Mouse (Mus musculus) midbrain, embryonic 14.5 days (tissue): ENCODE data around the gene Mfsd12. TPM values are rescaled to one million over a fixed set of nuclear protein-coding genes. Genes with fewer than 3 reads are reported as not detected.

ENCODE experiments used
- ATAC-seq: fragments of 200-750 bp; cut with Nextera tagmentation; 2 replicates; pipeline ENCODE4 v1.8.0; 2017; ENCODE audit warnings: moderate number of reproducible peaks, moderate library complexity; ENCODE audit not compliant: low FRiP score, low TSS enrichment
- DNase-seq: peaks from one replicate; pipeline ENCODE4 v3.0.0-alpha.2; 2015
- H3K27ac ChIP-seq: fragments of 300-500 bp; sonication (generic); replicated peaks from 2 replicates; pipeline ENCODE4 v1.5.1; 2014; ENCODE audit warnings: mild to moderate bottlenecking, low read depth, low read length, moderate library complexity
- H3K27me3 ChIP-seq: fragments of 300-500 bp; sonication (generic); 2 replicates; pipeline ENCODE4 v1.6.1; 2014; ENCODE audit warnings: low read length, control low read depth, mixed read lengths; ENCODE audit not compliant: control insufficient read depth, insufficient read depth
- H3K36me3 ChIP-seq: fragments of 300-500 bp; sonication (generic); 2 replicates; pipeline ENCODE4 v1.6.1; 2014; ENCODE audit warnings: low read length, control low read depth; ENCODE audit not compliant: control insufficient read depth, insufficient read depth
- H3K4me1 ChIP-seq: fragments of 300-500 bp; sonication (generic); 2 replicates; pipeline ENCODE4 v1.6.1; 2014; ENCODE audit warnings: mild to moderate bottlenecking, antibody characterized with exemption, low read length, control low read depth; ENCODE audit not compliant: control insufficient read depth, insufficient read depth
- H3K4me2 ChIP-seq: fragments of 300-500 bp; sonication (generic); 2 replicates; pipeline ENCODE4 v1.6.1; 2014; ENCODE audit warnings: mild to moderate bottlenecking, low read length, moderate library complexity
- H3K4me3 ChIP-seq: fragments of 300-500 bp; sonication (generic); replicated peaks from 2 replicates; pipeline ENCODE4 v1.5.1; 2014; ENCODE audit warnings: low read depth, low read length
- H3K9ac ChIP-seq: fragments of 300-500 bp; sonication (generic); replicated peaks from 2 replicates; pipeline ENCODE4 v1.6.1; 2014; ENCODE audit warnings: mild to moderate bottlenecking, low read length, moderate library complexity
- H3K9me3 ChIP-seq: fragments of 300-500 bp; sonication (generic); 2 replicates; pipeline ENCODE4 v1.6.1; 2016; ENCODE audit warnings: low read length, control low read depth, mixed read lengths; ENCODE audit not compliant: control insufficient read depth
- WGBS: fragments of 180-500 bp; shearing (Covaris S2); extraction: QIAGEN DNeasy Blood & Tissue Kit; methylation state at CpG from one replicate; pipeline ENCODE4 v1.1.7; 2014; 5-methylcytosine and 5-hydroxymethylcytosine counted together
- polyA plus RNA-seq: library from polyadenylated mRNA; unstranded; fragments of >200 nt; fragmentation: Nextera tagmentation; extraction: Ambion mirVana; gene quantifications from 2 replicates; pipeline ENCODE4 v1.2.1, GENCODE M21; 2014

Gene Mfsd12
- polyA plus RNA-seq, 1 experiment from 2014 or later: 5.9 TPM

DNA sequence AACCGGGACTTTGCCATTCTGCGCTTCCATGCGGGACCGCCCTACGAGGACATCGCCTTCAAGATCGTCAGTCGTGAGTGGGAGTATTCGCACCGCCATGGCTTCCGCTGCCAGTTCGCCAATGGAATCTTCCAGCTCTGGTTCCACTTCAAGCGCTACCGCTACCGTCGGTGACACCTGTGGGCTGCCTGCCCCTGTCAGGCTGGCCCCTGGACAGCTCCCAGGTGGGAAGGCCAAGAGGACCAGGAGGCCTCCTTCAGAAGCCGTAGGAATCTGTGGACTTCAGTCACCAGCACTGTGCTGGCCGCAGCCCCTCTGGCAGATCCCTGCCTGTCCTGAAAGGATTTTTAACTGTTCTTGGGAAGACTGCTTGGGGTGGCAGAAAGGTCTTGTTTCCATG is 31.5 kb upstream of the Mfsd12 start:
- Histone ChIP-seq H3K4me1 (peaks cover 8% of the 10 kb centered on the region), H3K9ac (no peak overlapping the region), H3K9me3 (no peaks in the 10 kb centered on the region), H3K4me3 (no peak overlapping the region), H3K36me3 (peaks cover 58% of the 10 kb centered on the region), H3K4me2 (no peak overlapping the region), H3K27ac (no peak overlapping the region), H3K27me3 (no peaks in the 10 kb centered on the region)
- ATAC-seq: no peak
- WGBS: 96% methylated on average over 18 of the region's 18 CpGs
- no peak for DNase-seq

GRCm38 (mm10) chr10:81326858-81327257 is 30.4 kb upstream of the Mfsd12 start:
- H3K27me3 ChIP-seq: no peaks in the 10 kb centered on the region
- no peak overlapping the region for H3K4me3 ChIP-seq
- 80% methylated on average over 6 of the region's 6 CpGs for WGBS
- peaks cover 3% of the 10 kb centered on the region for H3K4me1 ChIP-seq
- H3K9ac ChIP-seq: no peak overlapping the region
- H3K36me3 ChIP-seq: peaks cover 58% of the 10 kb centered on the region
- no peak for ATAC-seq
- H3K27ac ChIP-seq: no peak overlapping the region
- no peaks in the 10 kb centered on the region for H3K9me3 ChIP-seq
- DNase-seq: no peak
- H3K4me2 ChIP-seq: no peak overlapping the region

GRCm38 (mm10) chr10:81327959-81328358 is 29.3 kb upstream of the Mfsd12 start:
- Histone ChIP-seq H3K4me2 (no peak overlapping the region), H3K9me3 (no peaks in the 10 kb centered on the region), H3K36me3 (peaks cover 52% of the 10 kb centered on the region), H3K9ac (no peak overlapping the region), H3K4me1 (no peaks in the 10 kb centered on the region), H3K4me3 (no peak overlapping the region), H3K27me3 (peaks cover 4% of the 10 kb centered on the region; the same call in 1 of the 2 replicates), H3K27ac (no peak overlapping the region)
- 62% methylated on average over 2 of the region's 2 CpGs for whole genome bisulfite sequencing
- DNase-seq (no peak), ATAC-seq (no peak)

GRCm38 (mm10) chr10:81328386-81328785 is 28.9 kb upstream of the Mfsd12 start, which contains the start of gene Tbxa2r:
Gene Tbxa2r, plus strand, starts transcription at chr10:81328731.
- 18% methylated on average over 10 of the region's 10 CpGs for WGBS
- no peaks in the 10 kb centered on the region for H3K9me3 ChIP-seq
- H3K27me3 ChIP-seq: peaks cover 8% of the 10 kb centered on the region; the same call in 1 of the 2 replicates
- DNase-seq: no peak
- H3K9ac ChIP-seq: no peak within 1 kb of the TSS; the same call in 1 of the 2 replicates
- H3K4me1 ChIP-seq: no peaks in the 10 kb centered on the region
- no peak within 1 kb of the TSS for H3K4me3 ChIP-seq
- H3K4me2 ChIP-seq: no peak within 1 kb of the TSS
- ATAC-seq: no peak
- peaks cover 47% of the 10 kb centered on the region for H3K36me3 ChIP-seq
- H3K27ac ChIP-seq: no peak within 1 kb of the TSS; the same call in 1 of the 2 replicates

DNA sequence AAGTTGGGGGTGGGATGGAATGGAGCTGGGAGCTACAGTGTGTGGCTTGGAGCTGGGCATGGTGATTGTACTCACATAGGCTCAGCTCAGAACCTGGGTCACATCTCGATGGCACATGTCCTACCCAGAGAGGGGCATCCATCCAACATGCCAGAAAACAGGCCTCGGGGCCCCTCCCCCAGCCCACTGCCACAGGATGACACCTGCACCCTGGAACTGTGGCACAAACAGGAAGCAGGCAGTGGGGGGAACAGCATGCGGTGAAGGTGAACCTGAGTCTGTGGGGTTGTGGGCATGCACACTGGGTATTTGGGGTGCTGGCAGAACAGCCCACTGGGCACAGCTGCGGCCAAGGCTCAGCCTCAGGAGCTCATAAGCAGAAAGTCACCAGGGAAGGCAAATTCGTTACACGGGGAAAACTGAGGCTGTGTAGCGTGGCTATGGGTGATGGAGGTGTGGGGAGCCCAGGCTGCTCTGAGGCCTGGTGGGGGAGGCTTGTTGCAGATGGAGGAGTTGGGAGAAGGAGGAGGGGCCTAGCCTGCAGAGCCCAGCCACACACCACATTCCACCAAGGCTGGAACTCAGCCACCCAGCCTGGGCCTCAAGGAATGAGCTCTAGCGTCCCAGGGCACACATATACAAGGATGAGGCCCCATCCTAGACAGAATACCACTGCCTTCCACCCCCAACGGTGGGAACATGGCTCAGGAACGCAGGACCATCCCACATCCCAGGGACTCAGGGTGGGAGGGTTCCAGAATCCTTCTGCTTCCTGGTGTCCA is 27.9 kb upstream of the Mfsd12 start:
- no peak overlapping the region for H3K4me3 ChIP-seq
- WGBS: 77% methylated on average over 10 of the region's 10 CpGs
- DNase-seq (no peak), ATAC-seq (no peak)
- no peak overlapping the region; the same call in 1 of the 2 replicates for H3K9ac ChIP-seq
- H3K9me3 ChIP-seq: no peaks in the 10 kb centered on the region
- no peak overlapping the region for H3K27ac ChIP-seq
- H3K27me3 ChIP-seq: peaks cover 10% of the 10 kb centered on the region; the same call in 1 of the 2 replicates
- H3K36me3 ChIP-seq: peaks cover 37% of the 10 kb centered on the region
- H3K4me2 ChIP-seq: no peak overlapping the region
- H3K4me1 ChIP-seq: no peaks in the 10 kb centered on the region

- no peak overlapping the region for H3K4me3 ChIP-seq
- H3K9ac ChIP-seq: no peak overlapping the region
- H3K36me3 ChIP-seq: peaks cover 31% of the 10 kb centered on the region
- DNase-seq (no peak), ATAC-seq (no peak)
- H3K27ac ChIP-seq: no peak overlapping the region
- H3K27me3 ChIP-seq: peaks cover 13% of the 10 kb centered on the region; the same call in 1 of the 2 replicates
- no peak overlapping the region for H3K4me2 ChIP-seq
- H3K9me3 ChIP-seq: no peaks in the 10 kb centered on the region
- H3K4me1 ChIP-seq: no peaks in the 10 kb centered on the region
- WGBS: 64% methylated on average over 4 of the region's 4 CpGs
Measured at GRCm38 (mm10) chr10:81330007-81330406, 27.3 kb upstream of the Mfsd12 start.

DNA sequence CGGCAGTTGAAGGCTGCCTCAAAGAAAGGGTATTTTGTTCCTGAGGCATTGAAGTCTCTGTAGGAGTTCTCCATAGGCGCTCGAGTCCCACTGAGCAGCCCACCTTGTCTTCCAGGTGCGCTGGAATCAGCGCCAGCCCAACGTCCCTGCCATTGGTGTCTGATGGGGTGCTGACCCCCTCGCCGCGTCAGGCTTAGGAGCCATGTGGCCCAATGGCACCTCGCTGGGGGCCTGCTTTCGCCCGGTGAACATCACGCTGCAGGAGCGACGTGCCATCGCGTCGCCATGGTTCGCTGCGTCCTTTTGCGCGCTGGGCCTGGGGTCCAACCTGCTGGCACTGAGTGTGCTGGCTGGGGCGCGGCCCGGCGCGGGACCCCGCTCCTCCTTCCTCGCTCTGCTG is 25.0 kb upstream of the Mfsd12 start:
- Histone ChIP-seq H3K4me1 (no peaks in the 10 kb centered on the region), H3K27ac (no peak overlapping the region), H3K36me3 (peaks cover 8% of the 10 kb centered on the region; the same call in 1 of the 2 replicates), H3K4me3 (no peak overlapping the region), H3K9ac (no peak overlapping the region), H3K9me3 (no peaks in the 10 kb centered on the region), H3K27me3 (peaks cover 13% of the 10 kb centered on the region; the same call in 1 of the 2 replicates), H3K4me2 (no peak overlapping the region)
- WGBS: 12% methylated on average over 29 of the region's 29 CpGs
- ATAC-seq (no peak), DNase-seq (no peak)

GRCm38 (mm10) chr10:81334324-81334723 is 23.0 kb upstream of the Mfsd12 start:
- DNase-seq: no peak
- H3K9me3 ChIP-seq: no peaks in the 10 kb centered on the region
- H3K27me3 ChIP-seq: peaks cover 13% of the 10 kb centered on the region; the same call in 1 of the 2 replicates

More at GRCm38 (mm10) chr10:81334324-81334723, 23.0 kb upstream of the Mfsd12 start:
- 54% methylated on average over 11 of the region's 11 CpGs for WGBS
- no peak overlapping the region for H3K27ac ChIP-seq
- H3K4me1 ChIP-seq: no peaks in the 10 kb centered on the region
- no peak overlapping the region for H3K4me3 ChIP-seq
- no peak overlapping the region for H3K4me2 ChIP-seq
- no peak overlapping the region for H3K9ac ChIP-seq
- ATAC-seq: no peak
- no peaks in the 10 kb centered on the region for H3K36me3 ChIP-seq
